Mouse (Mus musculus) bone marrow, adult 2 months (tissue): Measurements from ENCODE around the gene Dop1a. TPM values are rescaled to one million over a fixed set of nuclear protein-coding genes. Genes with fewer than 3 reads are reported as not detected.

Experiments
- H3K27ac ChIP-seq: fragments of 200-500 bp; 2 replicates; pipeline ENCODE4 v1.5.1; 2012; ENCODE audit warnings: low read depth, mild to moderate bottlenecking, control low read depth, inconsistent platforms, low read length; ENCODE audit not compliant: control insufficient read depth, poor library complexity, insufficient read depth
- H3K4me1 ChIP-seq: fragments of 200-500 bp; 2 replicates; pipeline ENCODE4 v1.6.1; 2011; ENCODE audit warnings: low read length; ENCODE audit not compliant: control insufficient read depth, insufficient read depth
- H3K4me3 ChIP-seq: fragments of 200-500 bp; replicated peaks from 2 replicates; pipeline ENCODE3; 2011; ENCODE audit warnings: mild to moderate bottlenecking, low read depth, low read length, control low read depth; ENCODE audit not compliant: control insufficient read depth
- CTCF ChIP-seq: fragments of 200-500 bp; IDR thresholded peaks from 2 replicates; pipeline ENCODE4 v1.5.1; 2011; ENCODE audit warnings: low read length, control low read depth; ENCODE audit not compliant: control insufficient read depth, insufficient read depth
- POLR2A ChIP-seq: fragments of 200-500 bp; IDR thresholded peaks from 2 replicates; pipeline ENCODE4 v1.6.1; 2011; ENCODE audit warnings: low read depth, mild to moderate bottlenecking, control low read depth, low read length, borderline replicate concordance; ENCODE audit not compliant: control insufficient read depth
- WGBS: fragments of 180-500 bp; shearing (Covaris S2); methylation state at CpG from one replicate; pipeline ENCODE4 v1.1.7; 2018; 5-methylcytosine and 5-hydroxymethylcytosine counted together
- polyA plus RNA-seq: library from polyadenylated mRNA; stranded (reverse); fragments of >200 nt; gene quantifications from 2 replicates; pipeline ENCODE4 v1.2.4, GENCODE M21; 2011; ENCODE audit warnings: low replicate concordance; ENCODE audit not compliant: missing spikeins, insufficient read depth, insufficient read length

Dop1a gene
- polyA plus RNA-seq, 1 experiment = 15.5 TPM

DNA sequence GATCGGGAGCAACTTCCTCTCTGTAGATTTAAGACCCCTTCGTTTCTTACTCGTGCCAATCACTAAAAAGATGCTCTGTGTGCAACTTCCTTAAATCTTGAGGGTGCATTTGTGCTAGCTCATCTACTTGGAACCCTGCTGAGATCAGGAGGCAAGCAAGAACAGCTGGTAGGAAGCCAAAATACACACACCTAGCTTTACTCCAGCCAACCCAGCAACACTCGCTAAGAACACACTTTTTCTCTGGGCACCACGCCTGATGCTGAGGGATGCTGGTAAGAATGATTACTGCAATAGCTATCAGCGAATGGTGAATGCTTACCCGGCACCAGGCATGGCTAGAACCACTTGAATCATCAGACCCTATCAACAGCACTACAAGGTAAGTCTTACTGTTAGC lies 20.1 kb upstream of the Dop1a start:
- TF ChIP-seq CTCF = no peak
- no peak for TF ChIP-seq POLR2A
- WGBS = 51% methylated on average over 7 of the region's 7 CpGs

DNA sequence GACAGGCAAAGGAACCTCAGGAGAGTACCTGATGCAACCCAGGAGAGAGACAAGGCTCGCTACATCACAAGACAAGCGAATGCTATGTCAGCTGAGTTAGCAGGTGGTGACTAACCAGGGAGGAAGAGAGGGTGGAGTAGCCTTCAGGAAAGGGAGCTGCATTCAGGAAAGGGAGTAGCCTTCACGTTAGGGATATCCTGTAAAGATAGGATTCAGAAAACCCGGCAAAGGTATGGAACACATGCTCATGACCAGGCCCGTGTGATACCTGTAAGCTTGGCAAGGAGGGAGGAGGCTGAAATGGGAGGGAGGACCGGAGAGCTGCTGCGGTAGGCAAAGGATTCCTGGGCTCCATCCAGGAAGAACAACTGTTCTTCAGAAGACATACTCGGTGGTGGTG lies 19.5 kb upstream of the Dop1a start:
- 83% methylated on average over 8 of the region's 8 CpGs for WGBS
- Histone ChIP-seq H3K4me1 (no peaks in the 10 kb centered on the region), H3K4me3 (no peak overlapping the region), H3K27ac (no peak overlapping the region)
- TF ChIP-seq POLR2A = no peak
- TF ChIP-seq CTCF = no peak

More for the DNA sequence above, 20.1 kb upstream of the Dop1a start:
- Histone ChIP-seq H3K27ac (no peak overlapping the region), H3K4me1 (no peaks in the 10 kb centered on the region), H3K4me3 (no peak overlapping the region)

DNA sequence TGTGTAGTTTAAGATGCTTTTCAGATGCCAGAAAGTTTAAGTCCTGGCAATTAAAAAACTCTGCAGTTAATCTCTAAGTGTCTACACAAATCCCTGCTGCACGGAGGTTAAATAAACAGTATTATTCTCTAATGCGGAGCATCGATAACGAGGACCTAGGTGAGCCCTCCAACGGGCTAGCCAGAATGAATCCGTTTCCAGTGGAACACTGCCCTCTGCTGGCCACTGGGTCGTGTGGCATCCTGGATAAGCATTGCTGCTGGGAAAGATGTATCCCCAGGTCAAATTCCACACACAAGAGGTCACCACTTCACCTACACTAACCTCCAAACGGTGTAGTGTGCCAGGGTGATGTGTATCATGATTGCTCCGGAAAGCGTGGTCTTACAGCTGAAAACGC lies 17.4 kb upstream of the Dop1a start:
- no peaks in the 10 kb centered on the region for H3K4me1 ChIP-seq
- TF ChIP-seq POLR2A (no peak), CTCF (peak; percentile 96)
- no peak overlapping the region for H3K4me3 ChIP-seq
- 15% methylated on average over 11 of the region's 11 CpGs for WGBS
- no peak overlapping the region for H3K27ac ChIP-seq

DNA sequence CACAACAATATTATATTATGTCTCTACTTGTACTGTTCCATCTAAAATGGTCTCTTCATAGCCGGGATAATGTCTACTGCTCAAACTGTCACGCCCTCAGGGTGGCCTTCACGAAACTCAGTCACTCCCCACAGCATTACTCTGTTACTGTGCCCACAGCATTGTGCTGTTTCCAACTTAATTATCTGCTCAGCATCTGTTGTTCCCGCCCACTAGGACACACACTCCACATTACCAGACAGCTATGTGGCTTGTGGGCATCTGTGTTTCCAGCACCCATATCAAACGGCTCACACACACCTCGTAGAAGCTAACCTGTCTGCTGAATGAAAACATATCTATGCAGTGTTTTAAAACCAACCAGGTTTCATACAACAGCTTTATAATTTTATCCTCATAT lies 15.9 kb upstream of the Dop1a start:
- H3K4me1 ChIP-seq = no peaks in the 10 kb centered on the region
- TF ChIP-seq POLR2A (no peak), CTCF (no peak)
- H3K4me3 ChIP-seq = no peak overlapping the region
- no peak overlapping the region for H3K27ac ChIP-seq
- WGBS = 55% methylated on average over 6 of the region's 6 CpGs

DNA sequence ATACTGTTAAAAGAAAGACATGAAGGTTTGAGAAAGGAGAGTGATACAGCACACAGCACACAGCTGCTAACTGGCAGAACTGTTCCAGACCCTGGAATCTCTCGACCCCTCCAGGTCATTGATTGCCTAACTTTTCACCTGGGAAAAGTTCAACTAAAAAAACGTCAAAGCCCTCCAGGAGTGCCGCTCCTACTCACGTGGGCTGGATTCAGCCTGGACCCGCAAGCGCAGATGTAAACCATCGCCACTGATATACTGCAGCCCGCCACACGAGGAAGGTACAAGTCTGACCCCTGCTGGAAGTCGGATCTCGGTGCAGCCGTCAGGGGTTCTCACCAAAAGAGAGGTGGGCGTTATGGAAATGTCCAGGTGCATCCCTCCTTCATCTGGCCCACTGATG lies 15.3 kb upstream of the Dop1a start:
- Histone ChIP-seq H3K4me1 (no peaks in the 10 kb centered on the region), H3K4me3 (no peak overlapping the region), H3K27ac (no peak overlapping the region)
- WGBS = 2% methylated on average over 13 of the region's 13 CpGs
- TF ChIP-seq CTCF (peak; percentile 83), POLR2A (no peak)

DNA sequence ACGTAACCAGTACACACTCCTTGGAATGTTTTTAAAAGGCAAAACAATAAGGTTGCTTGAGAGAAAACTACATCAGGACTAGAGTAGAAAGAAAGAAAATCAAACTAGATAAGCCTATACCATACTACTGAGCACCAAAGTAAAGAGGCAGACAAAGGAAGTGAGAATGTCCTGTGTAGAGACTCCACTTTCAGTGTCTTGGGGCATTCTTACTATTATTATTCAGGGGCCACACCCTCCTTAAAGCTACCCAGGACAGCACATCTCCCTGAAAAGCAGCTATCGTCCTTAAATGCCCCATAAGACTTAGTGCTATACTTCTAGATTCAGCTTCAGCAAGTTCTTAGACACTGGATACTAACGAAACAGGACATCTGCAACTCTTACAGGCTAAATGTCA lies 13.3 kb upstream of the Dop1a start:
- Histone ChIP-seq H3K4me1 (no peaks in the 10 kb centered on the region), H3K27ac (no peak overlapping the region), H3K4me3 (no peak overlapping the region)
- WGBS = 80% methylated on average over 3 of the region's 3 CpGs
- TF ChIP-seq CTCF = no peak
- TF ChIP-seq POLR2A = no peak

DNA sequence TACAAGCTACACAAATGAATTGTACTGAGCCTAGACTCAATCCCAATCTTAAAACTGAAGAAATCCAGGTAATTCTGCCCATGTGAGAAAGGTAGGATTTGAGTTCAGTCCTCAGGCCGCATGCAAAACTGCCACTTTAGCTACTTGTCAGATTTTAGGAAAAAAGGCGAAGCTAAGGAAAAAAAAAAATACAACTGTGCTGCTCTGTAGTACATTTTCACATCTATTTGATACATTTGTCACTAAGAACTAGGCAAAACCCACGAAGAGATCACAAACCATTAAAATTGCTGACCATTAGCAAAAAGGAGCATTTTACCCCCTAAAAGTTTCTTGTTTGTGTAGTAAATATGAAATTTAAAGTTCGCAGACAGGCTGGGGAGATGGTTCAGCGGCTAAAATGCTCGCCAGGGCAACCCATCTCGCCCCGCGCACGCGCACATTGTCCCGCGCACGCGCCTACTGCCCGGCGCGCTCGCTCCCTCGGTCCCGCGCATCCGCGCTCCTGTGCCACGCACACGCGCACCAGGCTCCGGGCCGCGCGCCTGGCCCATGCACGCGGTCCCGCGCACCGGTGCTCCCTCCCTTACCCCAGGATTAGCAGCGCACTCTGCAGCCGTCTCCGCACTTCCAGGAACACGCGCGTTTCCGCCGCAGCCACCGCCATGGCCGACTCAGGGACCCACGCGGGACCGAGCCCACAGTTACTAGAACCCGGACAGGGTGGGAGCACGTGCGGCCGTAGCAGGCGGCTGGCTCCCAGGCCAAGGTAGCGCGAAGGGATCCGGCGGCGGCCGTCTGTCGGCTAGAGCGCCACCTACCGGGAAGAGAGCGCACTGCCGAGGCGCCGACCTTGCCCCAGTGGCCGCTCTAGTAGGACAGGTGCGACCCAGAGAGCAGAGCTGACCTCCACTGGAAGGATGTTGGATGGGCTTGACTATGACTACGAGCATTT lies 2.5 kb upstream of the Dop1a start, which contains the start of gene Ube2cbp:
Ube2cbp (minus strand) TSS at position 800 of the 955 bp plus-strand sequence.
- Histone ChIP-seq H3K4me1 (no peaks in the 10 kb centered on the region), H3K4me3 (peak within 1 kb of the TSS; percentile 74), H3K27ac (peak within 1 kb of the TSS; percentile 18; the same call in 1 of the 2 replicates)
- WGBS = 1% methylated on average over 70 of the region's 70 CpGs
- peak; percentile 80 for TF ChIP-seq CTCF
- TF ChIP-seq POLR2A = 0 out of 2 replicates have a peak, but pooled peaks have one; percentile 10

DNA sequence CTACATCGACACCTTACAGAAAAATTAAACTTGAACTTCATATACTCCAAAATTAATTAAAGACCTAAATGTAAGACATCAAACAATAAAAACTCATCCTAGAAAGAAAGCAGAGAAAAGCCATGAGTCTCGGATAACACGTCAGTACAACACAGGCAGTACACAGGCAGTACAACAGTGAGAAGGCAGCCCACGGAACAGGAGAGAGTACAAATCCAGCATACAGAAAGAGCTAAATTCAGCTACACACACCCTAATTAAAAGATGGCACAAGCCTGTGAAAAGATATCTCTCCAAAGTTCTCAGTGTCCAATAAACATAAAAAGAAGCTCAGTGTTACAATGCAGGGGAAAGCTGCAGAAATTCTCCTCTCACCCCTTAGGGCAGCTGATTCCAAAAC lies 9.0 kb downstream of the Dop1a start:
- WGBS = 87% methylated on average over 4 of the region's 4 CpGs
- TF ChIP-seq CTCF (no peak), POLR2A (no peak)
- no peak overlapping the region for H3K27ac ChIP-seq
- no peak overlapping the region for H3K4me3 ChIP-seq
- no peaks in the 10 kb centered on the region; the same call in 1 of the 2 replicates for H3K4me1 ChIP-seq
